Mouse (Mus musculus) intestine, postnatal 0 days (tissue): ENCODE measurements around the gene Zbtb22. TPM values are rescaled to one million over a fixed set of nuclear protein-coding genes. Genes with fewer than 3 reads are reported as not detected.

Experiments used
- ATAC-seq: fragments of 200-750 bp; cut with Nextera tagmentation; 2 replicates; pipeline ENCODE4 v1.8.0; 2017; ENCODE audit warnings: mild to moderate bottlenecking, moderate TSS enrichment, moderate library complexity
- H3K27ac ChIP-seq: fragments of 300-500 bp; sonication (generic); 2 replicates; pipeline ENCODE4 v1.5.1; 2014; ENCODE audit warnings: mild to moderate bottlenecking, low read depth, low read length, moderate library complexity
- H3K27me3 ChIP-seq: fragments of 300-500 bp; sonication (generic); replicated peaks from 2 replicates; pipeline ENCODE4 v1.6.1; 2014; ENCODE audit warnings: low read length, mixed read lengths; ENCODE audit not compliant: control insufficient read depth, insufficient read depth
- H3K36me3 ChIP-seq: fragments of 300-500 bp; sonication (generic); 2 replicates; pipeline ENCODE4 v1.6.1; 2014; ENCODE audit warnings: mild to moderate bottlenecking, moderate library complexity; ENCODE audit not compliant: control insufficient read depth, insufficient read depth
- H3K4me1 ChIP-seq: fragments of 300-500 bp; sonication (generic); replicated peaks from 2 replicates; pipeline ENCODE4 v1.6.1; 2014; ENCODE audit warnings: antibody characterized with exemption, low read length, mixed read lengths; ENCODE audit not compliant: control insufficient read depth, insufficient read depth
- H3K4me2 ChIP-seq: fragments of 300-500 bp; sonication (generic); replicated peaks from 2 replicates; pipeline ENCODE4 v1.6.1; 2014; ENCODE audit warnings: low read depth, mild to moderate bottlenecking, moderate library complexity
- H3K4me3 ChIP-seq: fragments of 300-500 bp; sonication (generic); 2 replicates; pipeline ENCODE4 v1.5.1; 2014; ENCODE audit warnings: low read depth, low read length
- H3K9ac ChIP-seq: fragments of 300-500 bp; sonication (generic); 2 replicates; pipeline ENCODE4 v1.6.1; 2014; ENCODE audit warnings: mild to moderate bottlenecking, low read depth, low read length
- H3K9me3 ChIP-seq: fragments of 300-500 bp; sonication (generic); 2 replicates; pipeline ENCODE4 v1.6.1; 2016; ENCODE audit warnings: mixed run types; ENCODE audit not compliant: control insufficient read depth
- CTCF ChIP-seq: sonication (generic); IDR thresholded peaks from 2 replicates; pipeline ENCODE4 v1.5.1; 2016; ENCODE audit warnings: low read depth, mild to moderate bottlenecking, control low read depth, antibody characterized with exemption, moderate library complexity
- WGBS: fragments of 180-500 bp; shearing (Covaris S2); extraction: QIAGEN DNeasy Blood & Tissue Kit; methylation state at CpG from one replicate; pipeline ENCODE4 v1.1.7; 2014; 5-methylcytosine and 5-hydroxymethylcytosine counted together
- polyA plus RNA-seq: library from polyadenylated mRNA; unstranded; fragments of >200 nt; fragmentation: Nextera tagmentation; extraction: Ambion mirVana; gene quantifications from 2 replicates; pipeline ENCODE4 v1.2.1, GENCODE M21; 2015

The Zbtb22 gene
- polyA plus RNA-seq, 1 experiment from 2014 or later = 11.1 TPM

DNA sequence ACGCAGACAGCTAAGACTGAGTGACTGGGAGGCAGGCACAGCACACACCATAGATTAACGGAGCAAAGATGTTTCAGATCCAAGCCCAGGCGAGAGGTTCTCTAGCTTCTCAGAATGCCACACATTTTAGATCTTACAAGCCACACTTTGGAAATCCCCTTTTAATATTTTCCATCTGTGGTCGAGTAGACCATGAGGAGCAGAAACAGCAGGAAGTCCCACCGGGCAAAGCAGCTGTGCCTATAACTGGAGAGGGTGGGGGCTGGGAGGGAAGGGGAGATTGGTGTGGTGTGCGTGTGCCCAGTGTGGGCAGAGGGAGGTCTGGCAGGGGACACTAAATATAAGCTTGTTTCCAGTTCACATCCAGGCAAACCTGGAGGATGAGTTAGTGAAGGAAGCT lies 41.8 kb downstream of the Zbtb22 start:
- Histone ChIP-seq H3K4me1 (peaks cover 10% of the 10 kb centered on the region; the same call in 1 of the 2 replicates), H3K4me3 (no peak overlapping the region), H3K9ac (no peak overlapping the region), H3K9me3 (no peaks in the 10 kb centered on the region), H3K4me2 (no peak overlapping the region), H3K36me3 (peaks cover 49% of the 10 kb centered on the region), H3K27ac (no peak overlapping the region), H3K27me3 (no peaks in the 10 kb centered on the region)
- 93% methylated on average over 6 of the region's 6 CpGs for WGBS
- ATAC-seq = no peak
- TF ChIP-seq CTCF = no peak

DNA sequence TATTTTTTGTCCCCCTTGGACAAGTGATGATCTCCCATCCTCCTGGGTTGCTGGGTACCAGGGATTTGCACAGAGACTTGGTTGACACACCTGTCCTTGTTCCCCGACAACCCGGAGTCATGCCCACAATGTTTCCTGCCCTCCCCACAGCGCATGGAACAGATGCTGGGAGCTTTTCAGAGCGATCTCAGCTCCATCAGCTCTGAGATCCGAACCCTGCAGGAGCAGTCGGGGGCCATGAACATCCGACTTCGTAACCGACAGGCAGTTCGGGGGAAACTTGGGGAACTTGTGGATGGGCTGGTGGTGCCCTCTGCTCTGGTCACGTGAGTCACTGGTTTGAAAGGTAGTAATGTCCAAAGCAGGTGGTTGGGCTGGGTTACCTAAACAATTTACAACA lies 42.7 kb downstream of the Zbtb22 start:
- no peak overlapping the region for H3K4me2 ChIP-seq
- no peaks in the 10 kb centered on the region for H3K9me3 ChIP-seq
- no peak for TF ChIP-seq CTCF
- H3K4me1 ChIP-seq = peaks cover 10% of the 10 kb centered on the region; the same call in 1 of the 2 replicates
- no peak for ATAC-seq
- no peaks in the 10 kb centered on the region for H3K27me3 ChIP-seq
- no peak overlapping the region for H3K9ac ChIP-seq
- no peak overlapping the region for H3K4me3 ChIP-seq
- no peak overlapping the region for H3K27ac ChIP-seq
- peaks cover 51% of the 10 kb centered on the region for H3K36me3 ChIP-seq
- WGBS = 96% methylated on average over 11 of the region's 11 CpGs

DNA sequence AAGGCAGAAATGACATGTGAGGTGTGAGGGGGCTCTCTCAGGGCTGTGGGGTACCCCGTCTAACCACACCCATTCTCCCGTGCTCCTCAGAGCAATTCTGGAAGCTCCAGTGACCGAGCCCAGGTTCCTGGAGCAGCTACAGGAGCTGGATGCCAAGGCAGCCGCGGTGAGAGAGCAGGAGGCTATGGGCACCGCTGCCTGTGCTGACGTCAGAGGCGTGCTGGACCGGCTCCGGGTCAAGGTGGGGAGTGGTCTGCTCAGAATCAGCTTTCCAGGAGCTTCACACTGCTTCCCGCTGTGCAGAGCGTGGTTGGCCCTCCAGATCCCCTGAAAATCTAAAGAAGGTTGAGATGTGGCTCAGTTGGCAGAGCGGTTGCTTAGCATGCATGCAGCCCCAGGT lies 43.4 kb downstream of the Zbtb22 start:
- no peaks in the 10 kb centered on the region for H3K9me3 ChIP-seq
- WGBS = 91% methylated on average over 13 of the region's 13 CpGs
- no peak overlapping the region for H3K27ac ChIP-seq
- no peak overlapping the region for H3K4me2 ChIP-seq
- no peak for TF ChIP-seq CTCF
- ATAC-seq = no peak
- H3K4me3 ChIP-seq = no peak overlapping the region
- H3K36me3 ChIP-seq = peaks cover 57% of the 10 kb centered on the region
- peaks cover 10% of the 10 kb centered on the region; the same call in 1 of the 2 replicates for H3K4me1 ChIP-seq
- H3K27me3 ChIP-seq = no peaks in the 10 kb centered on the region
- H3K9ac ChIP-seq = no peak overlapping the region

DNA sequence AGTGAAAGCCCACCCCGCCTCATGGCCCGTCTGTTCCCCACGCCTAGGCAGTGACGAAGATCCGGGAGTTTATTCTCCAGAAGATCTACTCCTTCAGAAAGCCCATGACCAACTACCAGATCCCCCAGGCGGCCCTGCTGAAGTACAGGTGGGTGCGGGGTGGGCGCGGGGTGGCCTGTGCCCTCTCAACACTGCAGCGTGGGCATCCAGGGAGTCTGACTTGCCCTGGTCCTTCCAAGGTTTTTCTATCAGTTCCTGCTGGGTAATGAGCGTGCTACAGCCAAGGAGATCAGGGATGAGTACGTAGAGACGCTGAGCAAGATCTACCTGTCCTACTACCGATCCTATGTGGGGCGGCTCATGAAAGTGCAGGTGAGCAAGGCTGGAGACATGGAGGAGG lies 44.2 kb downstream of the Zbtb22 start:
- Histone ChIP-seq H3K4me3 (no peak overlapping the region), H3K9ac (no peak overlapping the region), H3K4me2 (no peak overlapping the region), H3K27ac (no peak overlapping the region), H3K4me1 (peaks cover 5% of the 10 kb centered on the region; the same call in 1 of the 2 replicates), H3K36me3 (peaks cover 58% of the 10 kb centered on the region), H3K9me3 (no peaks in the 10 kb centered on the region), H3K27me3 (no peaks in the 10 kb centered on the region)
- no peak for ATAC-seq
- TF ChIP-seq CTCF = no peak
- 93% methylated on average over 15 of the region's 15 CpGs for WGBS

DNA sequence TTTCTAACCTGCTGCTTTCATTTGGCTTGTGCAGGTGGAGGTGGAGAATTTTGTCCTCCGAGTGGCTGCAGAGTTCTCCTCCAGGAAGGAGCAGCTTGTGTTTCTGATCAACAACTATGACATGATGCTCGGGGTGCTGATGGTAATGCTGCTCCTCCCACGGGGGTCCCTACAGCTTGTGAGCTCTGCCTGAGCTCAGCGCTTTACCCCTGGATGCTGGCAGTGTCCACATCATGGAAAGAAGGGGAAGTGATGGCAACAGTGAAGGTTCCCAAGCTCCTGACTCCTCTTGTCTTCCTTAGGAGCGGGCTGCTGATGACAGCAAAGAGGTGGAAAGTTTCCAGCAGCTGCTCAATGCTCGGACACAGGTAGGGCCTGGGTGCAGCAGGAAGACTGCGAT lies 47.2 kb downstream of the Zbtb22 start:
- TF ChIP-seq CTCF = no peak
- no peak for ATAC-seq
- Histone ChIP-seq H3K9me3 (no peaks in the 10 kb centered on the region), H3K4me3 (no peak overlapping the region), H3K27me3 (no peaks in the 10 kb centered on the region), H3K27ac (no peak overlapping the region), H3K4me1 (no peaks in the 10 kb centered on the region), H3K4me2 (no peak overlapping the region), H3K9ac (no peak overlapping the region), H3K36me3 (peaks cover 70% of the 10 kb centered on the region)
- WGBS = 93% methylated on average over 7 of the region's 7 CpGs

DNA sequence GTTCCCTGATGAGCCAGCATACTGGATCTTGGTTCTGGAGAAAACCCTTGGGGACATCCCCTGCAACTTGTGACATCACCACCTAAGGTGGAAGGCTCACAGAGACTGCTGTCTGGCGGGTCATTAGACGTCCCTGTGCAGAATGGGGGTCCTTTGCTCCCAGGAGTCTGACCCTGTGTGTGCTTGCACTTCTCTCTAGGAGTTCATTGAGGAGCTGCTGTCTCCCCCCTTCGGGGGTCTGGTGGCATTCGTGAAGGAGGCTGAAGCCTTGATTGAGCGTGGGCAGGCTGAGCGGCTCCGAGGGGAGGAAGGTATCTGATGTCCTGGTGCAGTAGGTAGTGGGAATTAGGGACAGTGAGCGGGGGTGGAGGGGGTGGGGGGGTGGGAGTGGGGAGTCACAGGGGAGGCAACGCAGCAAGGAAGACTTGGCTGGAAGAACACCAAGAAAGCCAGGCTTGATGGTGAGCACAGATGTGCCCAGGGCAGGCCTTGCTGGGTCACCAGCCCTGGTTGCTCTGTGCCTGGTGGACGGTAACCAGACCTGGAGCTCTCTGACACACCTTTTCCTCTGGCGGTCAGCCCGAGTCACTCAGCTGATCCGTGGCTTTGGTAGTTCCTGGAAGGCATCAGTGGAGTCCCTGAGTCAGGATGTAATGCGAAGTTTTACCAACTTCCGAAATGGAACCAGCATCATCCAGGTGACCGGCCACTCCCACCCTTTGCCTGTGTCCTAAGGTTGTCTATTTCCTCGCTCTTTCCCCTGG lies 49.6 kb downstream of the Zbtb22 start:
- WGBS = 95% methylated on average over 17 of the region's 17 CpGs
- Histone ChIP-seq H3K27ac (no peak overlapping the region), H3K4me2 (no peak overlapping the region), H3K9ac (no peak overlapping the region), H3K4me3 (no peak overlapping the region), H3K27me3 (no peaks in the 10 kb centered on the region), H3K36me3 (peaks cover 51% of the 10 kb centered on the region), H3K9me3 (no peaks in the 10 kb centered on the region), H3K4me1 (no peaks in the 10 kb centered on the region)
- TF ChIP-seq CTCF = no peak
- ATAC-seq = no peak
